Mouse (Mus musculus) thymus, adult 18-20 months (tissue): ENCODE measurements around the gene Smlr1.

Experiments
- DNase-seq, 2 experiments: peaks; one replicate each; pipeline ENCODE4 v3.0.0; 2022; ENCODE audit warnings: mixed read lengths in 2 of 2

Gene Smlr1

DNA sequence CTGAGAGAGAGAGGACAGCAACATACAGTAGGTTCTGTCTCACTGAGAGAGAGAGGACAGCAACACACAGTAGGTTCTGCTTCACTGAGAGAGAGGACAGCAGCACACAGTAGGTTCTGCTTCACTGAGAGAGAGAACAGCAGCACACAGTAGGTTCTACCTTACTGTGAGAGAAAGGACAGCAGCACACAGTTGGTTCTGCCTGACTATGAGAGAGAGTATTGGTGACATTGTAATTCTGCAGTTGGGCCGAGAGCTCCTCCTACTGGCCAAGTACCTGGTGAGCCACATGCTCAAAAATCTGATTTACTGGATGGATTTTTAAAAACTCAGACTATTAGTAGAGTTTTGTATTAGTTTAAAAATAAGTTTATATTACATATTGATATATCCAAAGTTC lies 47.6 kb downstream of the Smlr1 start:
- DNase-seq, result peak in 1 of 2 experiments; percentile 33

DNA sequence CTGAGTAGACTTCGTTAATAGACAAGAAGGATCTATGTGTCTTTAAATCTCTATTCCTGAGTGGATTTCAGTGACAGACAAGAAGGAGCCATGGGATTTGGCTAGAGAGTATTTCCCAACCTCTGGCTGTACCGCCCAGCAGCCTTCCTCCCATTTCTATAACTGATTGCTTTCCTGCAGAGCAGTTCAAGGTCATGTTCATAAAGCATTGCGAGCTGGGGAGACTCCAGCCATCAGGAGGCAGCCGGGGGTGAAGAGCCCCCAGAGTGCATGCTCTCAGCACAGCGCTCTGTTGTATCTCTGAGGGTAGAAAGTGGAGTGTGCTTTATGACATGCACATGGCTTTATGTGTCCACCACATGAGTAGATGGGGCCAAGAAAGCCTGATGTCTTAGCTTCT lies 53.3 kb downstream of the Smlr1 start:
- no peak for DNase-seq

DNA sequence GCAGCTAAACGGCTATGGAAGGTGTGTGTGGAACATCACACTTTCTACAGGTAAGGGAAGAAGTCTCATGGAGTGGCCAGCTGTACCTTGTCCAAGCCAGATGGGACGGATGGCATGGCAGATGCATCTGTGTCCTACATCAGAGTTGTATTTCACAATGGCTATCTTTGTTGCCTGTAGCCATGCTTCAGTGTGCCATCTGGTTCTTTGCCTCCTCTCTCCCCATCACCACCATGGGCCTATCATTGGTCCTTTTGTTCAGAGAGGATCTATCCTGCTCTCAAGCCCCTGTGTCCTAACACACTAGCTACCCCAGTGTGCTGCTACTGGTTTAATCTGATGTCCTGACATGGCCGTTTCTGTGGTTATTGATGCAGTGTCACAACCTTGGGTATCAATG lies 56.4 kb downstream of the Smlr1 start:
- no peak for DNase-seq
